Mouse (Mus musculus): Measurements from ENCODE around the gene Casc3.

Gene Casc3

DNA sequence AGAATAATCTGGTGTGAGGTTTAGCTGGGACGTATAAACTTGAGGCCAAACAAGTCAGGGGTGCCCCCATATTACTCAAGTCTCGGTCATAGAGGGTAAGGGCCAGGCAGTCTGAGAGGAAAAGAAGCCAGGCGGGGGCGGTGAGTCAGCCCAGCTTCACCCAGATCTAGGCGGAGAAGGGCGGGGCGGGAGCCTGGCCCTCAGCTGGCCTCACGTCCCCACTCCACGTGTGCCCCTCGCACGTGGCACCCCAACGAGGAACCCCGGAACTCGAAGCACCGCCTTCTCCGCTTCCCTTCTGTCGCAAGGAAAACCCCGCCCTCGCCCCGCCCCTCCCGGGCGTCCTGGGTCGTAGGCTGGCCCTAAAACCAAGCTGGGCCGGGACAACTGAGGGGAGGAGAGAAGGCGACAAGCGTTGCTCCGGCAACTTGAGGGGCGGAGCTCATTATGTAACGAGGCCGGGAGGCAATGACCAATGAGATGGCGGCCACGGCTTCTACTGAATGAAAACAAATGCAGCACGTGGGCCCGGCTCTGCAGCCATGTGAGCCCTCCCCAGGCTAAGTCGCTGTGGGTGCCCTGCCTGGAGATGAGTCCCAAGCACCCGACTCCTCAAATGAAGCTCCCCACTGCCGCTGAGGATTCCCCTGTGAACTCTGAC, 30.9 kb upstream of the Casc3 start:
- peak; percentile 99 to 100 for DNase-seq (ENCODE audit: low spot score in 2 of 2)

DNA sequence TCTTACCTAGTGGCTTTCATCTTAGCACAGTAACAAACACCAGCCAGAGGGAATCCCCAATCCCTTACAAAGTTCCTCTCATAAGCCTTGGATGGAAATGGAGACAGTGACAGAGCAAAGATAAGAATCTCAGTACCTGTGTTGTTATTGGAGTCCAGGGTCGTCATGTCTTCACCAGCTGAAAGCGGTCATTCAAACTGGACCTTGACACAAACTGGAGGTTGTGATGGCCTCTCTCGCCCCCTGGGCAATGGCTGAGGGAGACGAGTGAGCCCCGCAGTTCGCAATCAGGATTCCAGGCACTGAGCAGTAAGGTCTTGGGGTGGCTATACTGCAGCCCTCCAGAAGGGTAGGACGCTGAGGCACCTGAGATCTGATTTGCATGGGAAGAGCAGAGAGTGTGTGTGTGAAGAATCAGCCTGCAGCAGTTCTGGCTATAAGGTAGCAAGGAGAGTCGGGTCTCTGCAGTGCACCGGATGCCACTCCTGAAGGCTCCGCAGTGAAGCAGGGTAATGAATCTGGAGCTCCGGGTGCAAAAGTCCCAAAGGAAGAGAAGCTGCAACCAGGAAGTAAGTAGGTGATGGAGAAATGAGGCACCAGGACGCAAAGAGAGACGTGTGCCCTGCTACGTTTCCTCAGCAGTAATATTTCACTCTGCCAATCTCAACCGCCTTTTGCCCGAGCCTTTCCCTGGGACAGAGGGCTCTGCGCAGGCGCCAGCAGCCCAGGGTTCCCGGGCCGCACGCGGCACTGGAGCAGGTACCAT, 29.9 kb upstream of the Casc3 start, which contains the start of gene Nr1d1:
TSS of gene Nr1d1 (minus strand) at position 752 of the 766 bp plus-strand sequence.
- DNase-seq (ENCODE audit: low spot score in 2 of 2) = no peak

DNA sequence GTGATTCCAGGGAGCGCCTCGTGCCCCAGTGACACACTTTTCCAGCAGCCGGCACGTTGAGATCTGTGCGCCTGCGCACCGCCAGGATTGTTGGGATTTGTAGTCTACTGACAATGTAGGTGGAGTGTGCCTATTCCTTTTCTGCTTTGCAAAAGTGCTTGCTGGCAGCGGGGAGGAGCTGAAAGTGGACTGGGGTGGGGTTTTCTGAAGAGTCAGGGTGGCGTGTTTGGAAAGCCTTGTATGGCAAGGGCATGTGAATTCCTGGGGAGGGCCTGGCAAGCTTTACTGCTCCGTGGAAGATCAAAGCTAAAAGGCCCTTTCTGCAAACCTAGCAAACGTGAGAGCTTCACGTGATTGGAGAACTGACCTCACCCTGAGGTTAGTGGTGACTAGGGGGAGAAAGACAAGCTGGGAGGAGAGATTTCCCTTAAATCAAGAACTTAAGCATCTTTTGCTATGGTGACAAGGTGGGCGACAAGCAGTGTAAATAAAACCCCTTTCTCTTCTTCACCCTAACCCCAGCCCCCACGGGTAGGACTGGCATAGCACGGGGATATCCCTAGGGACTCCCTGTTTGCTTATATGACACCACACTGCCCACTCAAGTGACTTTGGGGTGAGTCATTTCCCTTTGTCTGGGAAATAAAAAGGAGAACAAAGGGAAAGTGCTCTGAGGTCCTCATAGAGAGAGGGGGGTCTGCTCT, 29.2 kb upstream of the Casc3 start:
- peak; percentile 100 for DNase-seq (ENCODE audit: low spot score in 2 of 2)

DNA sequence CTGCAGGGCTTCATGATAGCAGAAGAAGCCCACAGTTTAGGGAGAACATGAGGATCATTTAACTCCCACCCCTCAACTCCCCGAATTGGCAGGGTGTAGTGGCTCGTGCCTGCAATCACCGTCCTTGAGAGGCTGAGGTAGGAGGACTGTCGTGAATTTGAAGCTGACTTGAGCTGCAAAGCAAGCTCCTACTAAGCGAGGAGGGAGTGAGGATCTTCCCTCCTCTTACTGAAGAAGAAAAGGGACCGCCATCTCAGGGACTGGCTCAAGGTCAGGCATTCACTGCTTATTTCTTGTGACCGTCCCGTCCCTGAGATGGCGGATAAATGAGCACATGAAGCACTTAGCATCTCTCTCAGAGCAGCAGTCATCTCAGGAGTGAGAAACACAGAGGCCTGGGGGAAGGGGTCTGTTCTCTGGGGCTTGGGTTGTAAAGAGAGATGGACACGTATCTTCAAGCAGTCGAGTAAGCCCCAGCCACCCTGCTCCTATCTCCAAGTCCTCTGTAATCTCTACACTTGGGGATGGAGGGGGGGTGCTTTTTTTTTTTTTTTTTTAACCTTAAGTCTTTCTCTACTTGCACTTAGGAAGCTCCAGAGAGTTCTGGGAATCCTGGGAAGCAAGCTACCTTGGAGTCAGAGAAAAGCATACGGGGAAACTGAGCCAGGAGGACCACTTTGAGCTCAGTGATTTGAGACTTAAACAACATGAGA, 28.5 kb upstream of the Casc3 start:
- no peak for DNase-seq (ENCODE audit: low spot score in 2 of 2)

DNA sequence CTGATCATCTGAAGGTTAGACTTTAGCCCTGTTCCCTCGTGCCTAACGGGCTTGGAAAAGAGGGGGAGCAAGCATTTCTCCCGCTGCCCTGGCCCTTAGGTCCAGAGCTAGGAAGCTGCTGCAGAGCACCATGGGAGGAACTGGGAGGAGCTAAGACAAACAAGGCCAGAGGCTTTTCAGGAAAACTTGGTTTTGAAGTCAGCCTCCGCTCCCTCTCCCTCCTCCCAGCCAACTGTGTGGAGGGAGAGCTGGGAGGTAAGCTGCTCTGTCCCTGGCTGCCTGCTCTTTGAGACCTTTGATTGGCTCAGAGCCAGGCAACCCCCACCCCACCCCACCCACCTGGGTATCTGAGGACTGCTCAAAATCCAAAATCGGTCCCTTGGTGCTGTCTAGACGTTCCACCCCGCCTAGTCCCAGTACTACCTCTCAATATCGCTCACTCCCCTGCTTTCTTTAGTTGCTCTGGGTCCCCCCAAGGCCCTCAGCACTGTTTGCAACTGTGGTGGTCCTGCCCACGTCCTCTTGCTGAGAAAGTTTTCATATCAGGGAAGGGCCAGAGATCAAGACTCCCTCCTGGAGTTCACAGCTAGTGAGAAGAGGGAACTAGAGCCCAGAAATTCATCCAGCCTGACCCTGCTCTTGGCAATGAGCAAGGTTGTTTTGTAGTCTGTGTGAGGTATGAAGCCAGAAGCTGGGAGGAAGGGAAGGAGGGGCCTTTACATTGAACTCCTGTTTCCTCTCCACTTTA, 27.7 kb upstream of the Casc3 start:
- DNase-seq (ENCODE audit: low spot score in 2 of 2) = no peak

DNA sequence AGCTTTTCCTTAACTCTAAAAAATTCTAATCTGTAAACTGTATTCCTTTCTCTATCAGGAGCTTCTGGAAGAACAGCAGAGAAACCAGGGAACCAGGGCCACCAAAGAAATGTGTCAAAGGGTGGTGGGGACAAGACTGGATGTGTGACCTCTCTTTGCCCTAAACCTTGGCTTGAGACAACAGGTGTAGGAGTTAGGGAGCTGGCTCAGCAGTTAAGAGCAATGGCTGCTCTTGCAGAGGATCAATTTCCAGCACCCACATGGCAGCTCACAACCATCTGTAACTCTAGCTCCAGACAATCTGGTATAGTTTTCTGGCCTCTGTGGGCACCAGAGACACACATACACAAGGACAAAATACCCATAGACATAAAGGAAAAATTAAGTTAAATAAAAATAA, 26.8 kb upstream of the Casc3 start:
- no peak for DNase-seq (ENCODE audit: low spot score in 2 of 2)

DNA sequence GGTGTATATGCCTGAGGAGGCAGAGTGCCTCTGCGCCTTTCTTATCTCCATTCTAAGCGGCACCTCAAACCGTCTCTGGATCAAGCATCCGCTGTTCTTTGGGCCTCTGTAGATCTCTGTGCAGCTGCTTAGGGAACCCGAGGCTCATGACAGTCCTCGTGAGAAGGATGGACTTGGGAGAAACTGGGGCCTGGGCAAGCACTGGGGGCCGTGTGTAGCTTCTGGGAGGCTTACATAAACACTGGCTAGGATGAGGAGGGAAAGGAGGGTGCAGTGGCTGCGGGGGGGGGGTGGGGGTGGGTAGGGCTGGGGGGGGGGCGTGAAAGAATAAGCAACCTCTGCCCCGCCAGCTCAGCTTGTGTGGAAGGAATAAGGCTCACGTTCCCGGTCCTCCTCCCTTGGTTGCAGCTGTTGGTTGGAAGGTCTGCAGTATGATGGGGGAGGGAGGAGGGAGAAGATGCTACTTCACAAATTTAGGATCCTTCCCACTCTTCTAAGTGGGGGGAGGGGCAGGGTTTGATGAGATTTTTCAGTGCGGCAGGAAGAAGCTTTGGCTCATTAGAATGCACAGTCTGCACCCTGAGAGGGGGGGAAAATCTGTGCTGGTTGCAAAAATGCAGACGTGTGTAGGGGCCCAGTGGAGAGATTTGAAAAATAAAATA, 22.7 kb upstream of the Casc3 start:
- peak; percentile 75 to 88 for DNase-seq (ENCODE audit: low spot score in 2 of 2)

DNA sequence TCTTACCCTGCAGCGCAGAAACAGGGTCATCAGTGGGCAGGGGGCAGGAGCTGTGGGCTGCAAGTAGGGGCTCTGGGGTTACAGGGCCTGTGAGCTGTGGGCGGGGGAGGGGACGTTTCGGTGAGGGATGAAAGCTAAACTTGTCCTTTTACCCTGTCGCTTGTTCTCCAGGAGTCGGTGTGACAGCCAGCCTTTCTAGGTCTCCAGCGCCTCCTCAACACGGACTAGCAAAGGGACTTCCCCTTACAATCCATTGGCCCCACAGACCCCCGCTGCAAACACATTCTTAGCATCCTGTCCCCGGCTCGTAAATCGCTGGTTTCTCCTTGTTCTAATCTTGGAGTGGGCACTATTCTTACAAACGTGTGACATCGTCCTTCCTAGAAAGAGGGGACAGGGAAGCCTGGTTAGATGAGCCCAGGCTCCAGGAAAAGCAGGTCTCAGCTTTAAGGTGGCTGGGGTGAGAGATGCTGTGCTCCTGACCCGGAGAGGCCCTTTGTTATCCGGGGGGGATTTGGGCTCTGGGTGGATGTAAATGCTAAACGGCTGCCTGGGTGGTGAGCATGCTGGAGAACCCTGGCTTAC, 22.0 kb upstream of the Casc3 start:
- DNase-seq (ENCODE audit: low spot score in 2 of 2) = no peak

DNA sequence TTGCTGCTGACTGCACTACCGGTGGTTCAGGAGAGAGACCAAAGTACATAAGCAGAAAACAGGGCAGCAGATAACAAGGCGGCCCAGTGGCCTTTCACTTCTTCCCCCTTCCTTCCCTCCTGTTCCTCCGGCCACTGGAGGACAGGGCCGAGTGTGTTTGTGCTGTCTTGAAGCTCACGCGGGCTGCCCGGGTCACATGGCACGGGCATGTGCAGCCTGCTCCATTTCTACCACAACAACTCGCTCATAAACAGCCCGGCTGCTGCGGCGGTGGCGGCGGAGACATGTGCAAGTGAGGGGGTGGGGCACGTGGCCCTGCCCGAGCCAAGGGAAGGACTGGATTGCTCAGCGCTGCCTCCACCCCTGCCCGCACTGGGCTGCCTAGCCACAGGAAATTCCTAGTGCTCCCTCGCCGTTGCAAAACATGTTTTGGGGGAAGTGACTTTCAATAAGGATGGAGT, 21.4 kb upstream of the Casc3 start:
- DNase-seq (ENCODE audit: low spot score in 2 of 2) = peak; percentile 96 to 99

DNA sequence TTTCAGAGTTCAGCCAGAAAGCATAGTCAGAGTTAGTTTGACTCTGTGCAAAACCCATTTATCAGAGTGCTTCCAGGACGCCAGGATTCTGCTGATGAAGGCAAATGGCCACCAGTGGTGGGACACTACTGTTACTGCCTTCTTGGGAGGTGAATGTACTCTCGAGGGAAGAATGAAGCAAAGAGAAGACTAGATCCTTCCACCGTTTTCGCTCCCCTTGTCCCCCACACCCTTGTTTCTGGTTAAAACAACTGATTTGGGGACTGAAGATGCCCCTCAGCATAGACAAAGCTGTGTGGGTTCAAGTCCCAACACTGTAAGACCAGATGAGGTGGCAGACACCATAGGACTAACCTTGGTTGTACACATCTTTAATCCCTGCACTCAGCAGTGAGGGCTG, 20.6 kb upstream of the Casc3 start:
- DNase-seq (ENCODE audit: low spot score in 2 of 2) = no peak

DNA sequence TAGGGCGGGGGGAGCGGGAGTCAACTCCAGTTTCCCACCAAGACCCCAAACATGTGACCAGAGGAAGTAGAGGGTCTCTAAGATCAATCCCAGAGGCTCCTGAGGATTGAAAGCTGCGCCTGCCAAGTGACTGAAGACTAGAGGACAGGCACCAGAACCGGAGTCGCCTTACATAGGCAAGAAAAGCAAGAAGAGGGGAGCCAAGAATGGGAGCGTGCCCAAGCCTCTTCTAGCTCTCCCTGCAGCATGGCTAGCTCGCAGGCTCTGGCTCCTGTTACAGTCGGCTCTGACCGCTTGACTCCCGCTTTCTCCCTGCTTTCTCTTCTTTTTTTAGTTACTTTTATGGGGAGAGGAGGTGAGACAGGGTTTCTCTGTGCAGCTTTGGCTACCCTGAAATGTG, 19.5 kb upstream of the Casc3 start:
- DNase-seq (ENCODE audit: low spot score in 2 of 2) = no peak

DNA sequence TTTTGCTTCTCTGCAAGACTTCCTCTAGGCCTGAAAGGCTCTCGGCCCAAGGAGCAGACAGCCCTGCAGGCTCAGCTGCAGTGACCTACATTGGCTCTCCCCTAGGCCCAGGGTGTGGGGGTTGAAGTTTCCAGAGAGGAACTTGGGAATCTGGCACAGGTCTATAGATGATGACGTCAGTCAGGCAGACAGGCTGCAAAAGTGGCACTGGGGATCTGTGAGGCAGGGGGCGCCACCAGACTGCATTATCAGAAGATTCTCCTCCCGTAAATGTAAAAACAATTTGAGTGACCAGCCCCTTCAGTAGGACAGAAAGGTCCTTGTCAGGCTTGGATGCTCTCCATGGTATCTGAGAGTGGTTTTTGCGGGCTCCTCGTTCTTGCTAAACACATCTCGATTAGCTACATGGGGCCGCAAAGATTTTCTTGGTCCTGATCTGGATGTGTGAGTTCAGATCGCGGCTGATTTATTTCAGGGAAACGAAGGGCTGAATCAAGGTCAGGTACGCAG, 18.9 kb upstream of the Casc3 start:
- peak; percentile 80 to 89 for DNase-seq (ENCODE audit: low spot score in 2 of 2)

DNA sequence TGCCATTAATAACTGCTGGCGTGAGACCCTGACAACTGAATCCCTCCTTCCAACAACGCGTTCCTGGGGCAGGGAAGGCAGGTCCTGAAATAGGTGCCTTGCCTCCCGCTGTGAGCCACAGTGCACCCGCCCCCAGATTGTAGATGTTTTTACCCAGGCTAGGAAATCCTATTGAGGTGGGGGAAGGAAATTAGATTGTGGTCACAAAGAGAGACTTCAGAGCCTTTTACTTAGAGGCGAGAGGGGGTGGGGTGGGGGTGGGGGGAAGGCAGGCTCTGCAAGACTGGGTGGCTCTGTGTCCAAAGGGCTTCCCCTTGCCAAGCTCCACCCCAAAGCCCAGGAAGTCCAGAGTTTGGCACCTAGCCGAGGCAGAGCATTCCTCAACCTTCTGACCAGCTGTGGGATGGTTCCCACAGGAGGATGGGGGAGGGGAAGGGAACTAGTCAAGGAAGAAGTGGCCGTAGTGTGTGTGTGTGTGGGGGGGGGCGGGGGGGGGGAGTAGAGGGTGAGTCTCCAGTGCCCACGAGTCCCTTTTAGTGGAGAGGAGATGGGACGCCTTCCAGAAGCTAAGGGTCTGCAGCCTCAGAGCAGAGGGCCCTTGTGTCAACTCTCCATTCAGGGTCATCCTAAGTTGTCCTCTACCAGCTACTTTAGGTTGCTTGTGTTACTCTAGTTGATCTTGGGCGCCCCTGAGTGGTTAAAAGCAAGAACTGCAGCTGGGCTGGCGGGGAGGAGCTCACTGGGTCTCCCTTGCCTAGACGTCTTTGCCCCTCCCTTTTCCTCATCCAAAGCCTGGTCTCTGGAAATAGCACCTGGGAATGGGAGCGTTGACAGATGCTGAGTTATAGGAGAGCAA, 18.1 kb upstream of the Casc3 start:
- DNase-seq (ENCODE audit: low spot score in 2 of 2) = peak; percentile 97 to 98

DNA sequence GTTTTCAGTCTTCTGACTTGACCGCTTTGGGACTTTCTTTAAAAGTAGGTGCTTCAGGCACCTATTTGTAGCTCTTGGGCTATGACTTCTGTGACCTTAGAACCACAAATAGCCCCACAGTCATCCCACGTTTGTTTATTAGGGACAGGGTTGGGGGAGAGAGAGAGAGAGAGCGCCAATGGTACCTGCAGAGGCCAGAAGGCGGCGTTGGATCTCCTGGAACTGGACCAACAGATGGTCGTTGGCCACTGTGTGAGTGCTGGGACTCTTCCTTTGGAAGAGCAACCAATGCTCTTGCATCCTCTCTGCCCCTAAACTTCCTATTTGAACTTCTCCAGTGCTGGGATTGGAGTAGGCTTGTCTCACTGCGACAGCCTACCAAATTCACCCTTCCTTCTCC, 17.5 kb upstream of the Casc3 start:
- DNase-seq (ENCODE audit: low spot score in 2 of 2) = no peak

DNA sequence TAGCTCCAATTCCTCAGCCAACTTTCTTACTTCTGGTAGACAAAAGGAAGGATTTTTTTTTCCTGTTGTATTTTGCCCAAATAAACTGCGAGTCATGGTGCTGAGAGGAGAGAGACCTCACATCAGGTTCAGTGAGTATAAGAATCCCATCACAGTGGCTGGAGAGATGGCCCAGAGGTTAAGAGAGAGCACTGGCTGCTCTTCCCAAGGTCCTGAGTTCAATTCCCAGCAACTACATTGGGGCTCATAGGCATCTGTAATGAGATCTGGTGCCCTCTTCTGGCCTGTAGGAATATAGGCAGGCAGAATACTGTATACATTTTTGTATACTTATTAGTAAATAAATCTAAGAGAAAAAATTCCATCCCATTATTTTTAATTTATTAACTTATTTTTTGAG, 17.0 kb upstream of the Casc3 start:
- DNase-seq (ENCODE audit: low spot score in 2 of 2) = no peak

DNA sequence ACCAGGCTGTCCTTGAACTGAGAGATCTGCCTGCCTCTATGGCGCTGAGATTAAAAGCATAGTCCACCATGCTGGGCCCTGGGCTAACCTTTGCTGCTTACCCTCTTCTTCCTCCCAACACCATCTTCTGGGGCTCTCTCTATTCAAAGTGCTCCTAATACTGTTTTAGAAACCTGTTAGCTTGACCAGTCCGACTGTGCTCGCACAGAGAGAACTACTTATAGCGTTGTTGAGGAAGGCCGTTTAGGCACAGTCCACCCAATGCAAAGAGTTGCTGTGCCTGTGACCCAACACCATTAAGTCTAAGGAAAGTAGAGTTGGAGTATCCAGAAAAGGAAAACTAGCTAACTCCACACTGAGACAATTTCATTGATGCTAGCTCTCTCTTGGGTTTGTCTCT, 16.6 kb upstream of the Casc3 start:
- DNase-seq (ENCODE audit: low spot score in 2 of 2) = no peak

DNA sequence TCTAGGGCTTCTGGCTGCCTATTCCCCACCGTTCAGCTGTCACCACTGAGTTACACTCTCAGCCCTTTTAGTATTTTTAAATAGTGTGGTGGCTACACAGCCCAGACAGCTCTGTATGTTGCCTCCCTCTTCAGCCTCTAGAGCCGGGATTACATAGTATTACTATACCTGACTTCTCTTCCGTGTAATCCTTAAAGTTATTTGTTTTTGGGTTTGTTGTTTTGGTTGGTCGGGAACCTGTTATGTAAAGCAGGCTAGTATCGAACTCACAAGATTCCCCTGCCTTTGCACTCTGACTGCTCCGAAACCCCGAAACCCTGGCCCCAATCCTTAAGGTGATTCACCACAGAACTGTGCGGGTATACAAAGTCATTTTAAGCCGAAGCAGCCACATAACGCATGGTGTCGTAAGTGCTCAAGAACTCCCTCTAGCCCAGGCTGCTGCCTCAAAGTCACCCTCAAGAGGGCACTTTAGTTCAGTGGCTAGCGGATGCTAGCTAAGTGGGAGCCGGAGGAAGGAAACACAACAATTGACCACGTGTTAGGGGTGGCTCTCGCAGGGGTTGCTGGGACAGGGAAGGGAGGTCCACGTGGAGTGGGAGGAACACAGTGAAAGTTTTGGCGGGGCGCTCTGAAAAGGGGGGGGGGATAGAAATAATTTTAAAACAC, 16.0 kb upstream of the Casc3 start:
- peak; percentile 84 to 88 for DNase-seq (ENCODE audit: low spot score in 2 of 2)

DNA sequence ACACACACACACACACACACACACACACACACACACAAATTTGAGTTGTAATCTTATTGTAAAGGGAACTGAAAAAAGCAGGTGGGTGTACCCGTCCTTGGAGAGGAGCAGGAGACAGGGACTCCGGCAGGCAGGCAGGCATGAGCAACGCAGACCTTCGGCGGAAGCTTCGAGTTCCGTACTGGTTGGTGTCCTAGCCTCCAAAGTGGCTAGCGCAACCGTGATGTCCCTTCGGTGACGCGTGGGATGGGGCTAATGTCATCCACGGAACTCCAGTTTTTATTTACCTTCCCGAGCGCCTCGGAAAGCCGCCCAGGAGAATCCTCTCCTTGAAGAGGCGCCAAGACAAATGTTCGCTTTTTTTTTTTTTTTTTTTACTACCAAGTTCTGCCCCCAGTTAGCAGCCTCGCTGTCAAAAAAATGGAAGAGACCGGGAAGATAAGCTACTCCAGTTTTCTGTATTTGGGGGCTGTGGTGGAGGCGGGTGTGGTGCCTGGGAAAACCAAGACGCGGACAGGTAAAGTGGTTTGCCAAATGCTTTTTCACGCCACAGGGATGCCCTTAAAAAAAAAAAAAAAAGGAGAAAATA, 15.4 kb upstream of the Casc3 start:
- no peak for DNase-seq (ENCODE audit: low spot score in 2 of 2)
